Mouse (Mus musculus) telencephalon, adult 2 months (tissue): ENCODE measurements around the gene Ptprn2.

Source experiments
- DNase-seq: peaks from one replicate; pipeline ENCODE4 v3.0.0-alpha.2; 2011; ENCODE audit warnings: low read depth, low spot score

The Ptprn2 gene

DNA sequence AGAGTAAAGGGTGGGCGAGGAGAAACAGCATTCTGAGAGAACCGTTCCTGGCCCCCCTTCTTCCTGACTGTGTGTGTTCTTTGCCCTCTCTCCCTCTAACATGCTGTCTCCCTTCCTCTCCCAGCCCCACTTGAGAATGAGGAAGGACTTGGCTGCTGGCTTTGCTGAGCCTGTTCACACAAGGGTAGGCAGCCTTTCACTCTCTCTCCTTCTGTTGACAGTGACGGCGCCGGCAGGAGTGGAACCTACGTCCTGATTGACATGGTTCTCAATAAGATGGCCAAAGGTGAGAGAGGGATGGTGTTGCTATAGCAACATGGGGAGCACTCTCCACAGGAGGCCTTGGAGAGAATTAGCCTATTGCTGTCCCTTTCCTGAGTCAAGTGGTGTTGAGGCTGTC lies 769.8 kb downstream of the Ptprn2 start:
- DNase-seq: no peak

DNA sequence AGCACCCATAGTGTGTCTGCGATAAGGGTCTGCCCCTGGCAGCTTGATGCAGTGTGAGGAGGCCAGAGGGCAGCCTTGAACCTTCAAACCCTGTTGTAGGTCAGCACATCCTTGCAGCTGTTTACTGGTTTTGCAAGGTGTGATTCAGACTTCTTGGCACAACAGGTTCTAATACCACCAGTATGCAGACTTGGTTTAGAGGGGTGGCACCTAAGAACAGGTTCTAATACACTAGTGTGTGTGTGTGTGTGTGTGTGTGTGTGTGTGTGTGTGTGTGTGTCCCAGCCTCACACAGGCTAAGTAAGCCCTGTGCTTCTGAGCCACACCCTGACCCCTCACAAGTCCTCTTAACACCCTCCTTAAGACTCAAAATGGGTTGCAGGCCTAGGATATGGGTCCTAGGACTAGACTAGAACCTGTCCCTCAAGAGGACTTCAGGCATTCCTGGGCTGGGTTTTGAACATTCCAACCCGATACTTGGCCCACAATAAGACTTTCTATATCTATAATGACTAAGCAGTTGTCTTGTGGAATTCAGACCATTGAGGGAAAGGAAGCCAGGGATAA lies 770.3 kb downstream of the Ptprn2 start:
- DNase-seq: no peak

DNA sequence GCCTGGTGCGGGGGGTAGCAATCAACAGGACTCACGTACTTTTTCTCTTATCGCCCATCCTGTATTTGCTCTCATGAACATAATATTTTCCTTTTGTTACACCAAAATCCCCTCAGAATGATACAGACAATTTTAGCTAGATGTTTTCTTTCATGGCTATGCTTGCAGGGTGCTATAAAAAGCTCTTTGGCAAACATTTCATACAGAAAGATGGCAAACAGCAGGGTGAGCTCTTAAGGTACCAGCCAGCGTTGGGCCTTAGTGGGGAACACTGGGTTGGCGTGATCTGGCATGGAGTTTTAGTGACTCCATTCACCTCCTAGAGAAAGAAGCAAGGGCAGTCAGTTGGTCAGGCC lies 771.3 kb downstream of the Ptprn2 start:
- no peak for DNase-seq

DNA sequence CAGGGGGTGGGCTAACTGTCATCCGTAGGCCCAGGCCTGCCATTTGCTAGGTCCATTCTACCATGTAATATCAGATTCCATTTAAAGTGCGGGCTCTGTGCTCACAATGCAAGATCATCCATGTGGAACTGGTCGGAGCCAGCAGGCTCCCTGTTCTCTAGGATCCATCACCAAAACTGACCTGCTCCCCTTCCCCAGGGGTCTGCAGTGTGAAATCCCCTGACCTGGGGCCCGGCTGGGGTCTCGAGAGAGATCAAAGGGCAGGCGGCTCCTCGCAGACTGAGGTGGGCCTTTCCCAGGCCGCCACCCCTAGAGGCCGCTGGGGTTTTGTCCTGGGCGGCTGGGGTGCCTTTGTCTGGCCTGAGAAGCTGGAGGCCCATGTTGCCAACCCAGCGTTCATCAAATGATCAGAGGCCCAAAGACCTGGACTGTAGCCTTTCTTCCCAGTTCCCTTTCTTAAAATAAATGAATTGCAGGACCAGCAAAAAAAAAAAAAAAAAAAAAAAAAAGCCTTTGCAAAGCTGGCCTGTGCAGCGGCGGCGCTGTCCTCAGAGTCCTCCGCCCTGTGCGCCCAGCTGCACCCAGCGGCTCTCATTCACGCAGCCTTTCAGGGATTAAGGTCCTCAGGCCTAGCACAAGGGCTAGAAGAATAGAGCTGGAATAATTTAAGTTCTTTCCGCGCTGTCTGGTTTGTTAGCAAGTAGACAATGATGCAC lies 771.8 kb downstream of the Ptprn2 start:
- no peak for DNase-seq

DNA sequence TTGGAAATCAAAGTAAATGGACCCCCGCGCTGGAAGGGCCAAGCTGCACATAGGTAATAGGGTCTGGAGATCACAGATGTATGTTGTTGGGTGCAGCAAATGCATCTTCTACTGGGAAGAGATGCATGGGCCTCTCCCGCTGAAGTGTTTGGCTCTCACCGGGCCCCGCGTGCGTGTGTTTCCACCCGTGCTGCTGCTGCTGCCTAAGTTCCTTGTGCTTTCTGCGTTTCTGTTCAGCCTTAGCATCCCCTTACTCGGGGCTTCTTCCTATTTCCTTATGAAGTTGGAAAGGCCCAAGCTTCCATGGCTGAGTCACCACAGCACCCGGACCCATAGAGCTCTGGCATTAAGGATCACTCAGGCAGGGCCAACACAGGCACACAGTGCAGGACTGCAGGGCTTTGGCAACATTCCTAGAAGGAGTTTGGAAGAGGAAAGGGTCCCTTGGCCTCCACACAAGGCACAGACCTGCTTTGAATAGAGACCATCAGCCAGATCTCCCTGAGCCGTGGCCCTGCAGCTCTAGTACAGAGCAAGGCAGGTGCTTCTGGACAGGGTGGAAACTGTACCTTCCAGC lies 772.5 kb downstream of the Ptprn2 start:
- DNase-seq: no peak

DNA sequence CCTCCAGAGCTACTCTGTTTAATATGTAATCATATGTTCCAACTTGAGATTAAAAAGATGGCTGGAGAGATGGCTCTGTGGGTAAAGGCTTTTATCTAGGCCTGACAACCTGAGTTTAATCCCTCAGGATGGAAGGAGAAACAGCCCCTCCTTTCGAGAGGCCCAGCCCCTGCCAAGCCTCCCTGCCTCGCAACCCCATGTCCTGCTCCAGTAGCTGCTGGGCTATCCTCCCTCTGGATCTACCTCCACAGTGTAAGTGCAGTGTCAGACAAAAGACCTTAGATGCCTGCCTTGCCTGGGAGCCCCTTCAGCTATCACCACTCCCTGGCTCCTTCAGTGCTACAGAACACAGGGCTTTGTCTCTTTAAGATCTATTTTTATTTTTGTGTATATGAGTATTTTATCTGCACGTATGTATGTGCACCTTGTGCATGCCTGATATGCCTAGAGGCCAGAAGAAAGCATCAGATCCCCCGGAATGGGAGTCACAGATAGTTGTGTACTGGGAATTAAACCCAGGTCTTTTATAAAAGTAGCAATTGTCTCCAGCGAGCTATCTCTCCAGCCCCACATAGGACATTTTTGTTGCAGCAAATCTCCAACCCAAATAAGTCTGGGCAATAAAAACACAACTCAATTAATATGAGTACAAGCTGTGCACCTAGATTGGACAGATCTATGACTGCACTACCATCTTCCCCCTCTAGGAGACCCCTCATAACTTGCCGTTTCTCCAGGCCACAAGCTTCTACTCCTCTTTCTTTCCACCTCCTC lies 775.1 kb downstream of the Ptprn2 start:
- DNase-seq: no peak

DNA sequence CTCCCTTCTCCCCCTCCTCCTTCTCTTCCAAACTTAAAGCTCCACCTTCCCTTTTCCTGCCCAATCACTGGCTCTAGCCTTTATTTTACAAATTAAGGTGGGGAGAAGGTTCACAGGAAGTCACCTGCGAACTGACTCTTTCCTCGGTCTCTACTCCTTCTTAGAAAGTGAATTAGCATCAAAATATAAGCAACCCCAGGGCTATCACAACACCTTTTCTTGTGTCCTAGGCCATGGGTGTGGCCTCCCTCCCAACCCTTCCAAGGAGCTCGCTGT lies 775.6 kb downstream of the Ptprn2 start:
- no peak for DNase-seq

DNA sequence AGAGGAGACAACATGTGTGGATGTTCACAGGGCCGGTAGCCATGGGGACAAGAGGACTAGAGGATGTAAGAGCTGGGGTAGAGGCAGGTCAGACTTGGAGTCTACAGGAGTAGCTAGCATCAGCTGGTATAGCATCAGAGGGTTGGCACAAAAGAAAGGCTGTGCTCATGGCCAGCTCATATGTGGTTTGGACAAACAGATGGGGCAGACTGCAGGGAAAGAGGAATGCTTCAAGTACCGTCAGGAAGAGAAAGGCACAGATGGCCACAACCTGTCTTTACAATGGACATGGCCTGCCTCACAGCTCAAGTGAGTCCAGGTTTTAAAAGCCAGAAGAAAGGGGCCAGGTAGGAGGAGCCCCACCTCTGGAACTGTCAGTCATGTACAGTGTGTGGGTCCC lies 776.5 kb downstream of the Ptprn2 start:
- DNase-seq: no peak

DNA sequence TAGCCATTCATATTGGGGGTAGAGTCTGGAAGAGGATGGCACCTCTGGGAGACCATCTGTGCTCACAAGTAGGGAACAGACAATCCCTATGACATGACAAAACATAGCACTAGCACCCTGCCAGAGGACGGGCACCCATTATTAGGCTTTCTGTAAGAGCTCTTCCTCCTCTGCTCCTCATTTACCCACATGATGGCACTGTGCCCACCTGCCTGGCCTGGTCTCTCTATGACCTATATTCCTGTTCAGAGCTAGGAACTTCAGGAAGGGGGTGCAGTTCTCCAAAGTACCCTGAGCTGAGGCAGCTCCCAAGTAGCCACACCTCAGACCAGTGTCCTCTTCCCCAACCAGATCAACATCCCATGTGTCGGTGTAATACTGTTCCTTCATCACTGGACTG lies 777.6 kb downstream of the Ptprn2 start:
- no peak for DNase-seq

DNA sequence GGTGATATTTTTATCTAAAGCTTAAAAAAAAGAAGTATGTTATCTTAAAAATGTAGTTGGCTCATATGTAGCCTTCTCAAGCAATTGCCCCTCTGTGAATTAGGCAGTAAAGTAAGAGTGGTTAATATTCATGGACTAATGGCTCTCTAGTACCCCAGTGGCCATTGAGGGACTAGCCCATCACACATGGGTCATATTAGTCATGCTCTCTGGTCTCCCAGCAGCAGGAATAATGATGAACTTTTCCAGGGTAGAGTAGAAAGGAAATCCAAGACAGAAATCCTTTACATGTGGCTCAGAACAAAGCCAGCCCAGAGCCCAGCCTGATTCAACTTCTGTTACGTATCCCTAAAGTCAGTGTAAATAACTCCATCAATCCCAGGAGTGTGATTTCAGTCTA lies 779.7 kb downstream of the Ptprn2 start:
- no peak for DNase-seq

DNA sequence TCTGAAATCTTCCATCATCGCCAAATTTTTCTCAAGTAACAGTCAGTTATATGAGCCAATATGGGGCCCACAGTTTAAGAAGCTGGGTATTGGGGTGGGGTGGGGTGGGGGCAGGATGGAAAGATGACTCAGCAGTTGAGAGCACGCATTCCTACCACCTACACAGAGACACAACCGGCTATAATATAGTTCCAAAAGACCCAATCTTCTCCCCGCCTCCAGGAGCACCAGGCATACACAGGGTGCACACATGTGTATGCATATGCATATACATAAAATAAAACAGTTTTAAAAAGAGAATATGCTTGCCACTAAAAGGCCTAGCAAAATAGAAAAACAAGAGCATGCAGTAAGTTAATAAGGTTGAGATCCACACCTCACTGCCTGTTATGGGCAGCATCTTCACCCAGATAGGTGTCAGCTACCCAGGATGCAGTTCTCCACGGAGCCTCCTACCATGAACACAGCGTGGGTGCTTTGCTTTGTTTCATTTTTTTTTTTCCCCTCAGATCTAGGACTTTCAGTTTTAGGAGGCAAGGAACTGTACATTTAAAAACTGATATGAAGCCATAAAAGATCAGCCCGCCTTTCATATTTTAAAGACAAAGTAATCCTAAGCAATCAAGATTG lies 783.1 kb downstream of the Ptprn2 start:
- DNase-seq: peak; percentile 52

DNA sequence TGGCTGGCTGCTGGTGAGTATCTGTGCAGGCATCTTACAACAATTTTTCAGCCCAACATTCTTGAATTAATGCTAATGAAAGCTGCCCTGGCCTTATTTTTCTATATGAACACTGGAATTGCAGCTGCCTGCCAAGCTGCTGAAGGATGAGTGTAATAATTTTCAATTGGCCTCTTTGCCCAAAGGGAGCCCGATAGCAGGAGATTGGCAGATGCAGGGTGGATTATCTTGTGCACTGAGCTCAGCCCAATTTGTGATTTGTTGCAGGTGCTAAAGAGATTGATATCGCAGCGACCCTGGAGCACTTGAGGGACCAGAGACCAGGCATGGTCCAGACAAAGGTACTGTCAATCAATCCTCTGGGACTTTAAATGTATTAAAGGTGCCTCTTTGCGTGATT lies 783.8 kb downstream of the Ptprn2 start:
- DNase-seq: no peak

DNA sequence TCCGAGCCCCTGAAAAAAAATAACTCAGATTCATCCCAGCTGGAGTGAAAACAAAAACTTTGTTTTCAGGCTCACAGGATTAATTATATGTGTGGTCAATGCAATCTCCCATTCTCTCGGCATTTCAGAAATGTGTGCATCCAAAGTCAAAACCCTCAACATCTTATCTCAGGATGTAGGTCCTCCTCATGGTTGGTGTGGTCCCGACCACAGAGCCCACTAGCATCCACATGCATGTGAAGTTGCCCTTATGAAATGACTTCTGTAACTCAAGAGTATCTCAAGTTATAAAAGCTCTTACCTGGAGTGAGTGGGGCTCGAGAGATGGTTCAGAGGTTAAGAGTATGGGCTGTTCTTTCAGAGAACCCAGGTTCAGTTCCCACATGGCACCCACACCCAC lies 784.7 kb downstream of the Ptprn2 start:
- no peak for DNase-seq

DNA sequence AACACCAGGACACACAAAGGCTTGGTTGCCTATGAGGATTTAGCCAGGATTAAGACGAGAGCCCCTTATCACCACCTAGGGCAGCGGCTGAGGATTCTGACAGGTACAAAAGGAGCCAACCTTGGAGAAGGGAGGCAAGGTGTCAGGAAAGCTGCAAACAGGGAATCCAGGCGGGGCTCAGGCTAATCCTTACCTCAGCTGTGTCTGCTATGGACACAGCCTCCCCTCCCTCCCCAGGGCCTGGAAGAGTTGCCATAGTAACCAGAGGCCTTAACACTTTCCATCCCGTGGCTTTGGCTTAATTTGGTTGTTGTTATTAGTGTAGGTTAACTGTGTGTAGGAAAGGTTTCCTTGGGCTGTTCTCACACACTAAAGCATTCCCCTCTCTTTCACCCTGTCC lies 787.6 kb downstream of the Ptprn2 start:
- DNase-seq: no peak

DNA sequence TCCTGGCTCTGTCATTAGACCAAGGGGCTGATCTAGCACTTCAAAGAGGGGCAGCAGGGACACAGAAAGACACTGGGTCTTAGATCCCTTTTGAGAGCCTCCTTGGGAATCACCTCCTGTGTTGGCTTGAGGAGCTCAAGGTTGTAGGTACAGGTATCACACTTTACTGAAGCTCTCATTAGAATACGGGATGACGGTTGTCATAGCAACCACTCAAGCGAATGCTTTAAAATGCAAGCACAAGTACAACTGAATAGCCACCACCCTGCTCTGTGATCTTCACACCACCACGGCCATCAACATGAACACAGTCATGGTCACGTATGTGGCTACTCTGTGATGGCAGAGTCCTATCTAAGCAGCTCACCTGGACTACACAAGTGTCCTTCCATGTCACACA lies 789.1 kb downstream of the Ptprn2 start:
- no peak for DNase-seq

DNA sequence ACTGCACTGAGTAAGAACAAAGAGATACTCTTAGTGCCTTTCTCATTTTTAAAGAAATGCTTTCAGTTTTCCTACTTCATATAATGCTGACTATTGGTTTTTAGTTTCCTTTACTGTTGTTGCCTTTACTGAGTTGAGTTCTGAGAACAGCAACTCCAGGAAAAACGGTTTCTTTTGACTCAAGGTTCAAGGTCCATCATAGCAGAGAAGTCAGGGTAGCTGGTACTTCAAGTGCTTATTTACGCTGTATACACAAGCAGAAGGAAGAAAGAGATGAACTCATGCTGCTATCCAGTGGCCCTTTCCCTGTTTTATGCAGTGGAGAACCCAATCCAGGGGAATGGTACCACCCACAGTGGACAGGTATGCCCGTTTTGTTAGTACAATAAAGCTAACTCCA lies 795.3 kb downstream of the Ptprn2 start:
- no peak for DNase-seq

DNA sequence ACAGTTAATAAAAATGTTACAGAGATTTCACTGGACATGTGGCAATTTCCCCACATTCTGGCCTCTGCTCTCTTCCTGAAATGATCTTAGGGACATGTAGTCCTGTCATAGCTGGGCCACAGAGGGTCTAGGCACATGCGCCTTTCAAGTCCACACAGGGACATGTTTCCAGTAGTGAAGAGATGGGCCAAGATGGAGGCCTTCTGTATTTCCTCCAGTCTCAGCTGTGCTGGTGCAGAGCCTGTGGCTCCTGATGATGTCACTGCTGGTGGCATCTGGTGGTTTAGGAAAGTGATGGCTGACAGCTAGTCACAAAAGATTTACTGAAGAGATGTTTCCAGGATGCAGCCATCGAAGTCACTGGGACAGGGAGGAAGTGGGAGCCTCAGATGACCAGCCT lies 797.1 kb downstream of the Ptprn2 start:
- no peak for DNase-seq

DNA sequence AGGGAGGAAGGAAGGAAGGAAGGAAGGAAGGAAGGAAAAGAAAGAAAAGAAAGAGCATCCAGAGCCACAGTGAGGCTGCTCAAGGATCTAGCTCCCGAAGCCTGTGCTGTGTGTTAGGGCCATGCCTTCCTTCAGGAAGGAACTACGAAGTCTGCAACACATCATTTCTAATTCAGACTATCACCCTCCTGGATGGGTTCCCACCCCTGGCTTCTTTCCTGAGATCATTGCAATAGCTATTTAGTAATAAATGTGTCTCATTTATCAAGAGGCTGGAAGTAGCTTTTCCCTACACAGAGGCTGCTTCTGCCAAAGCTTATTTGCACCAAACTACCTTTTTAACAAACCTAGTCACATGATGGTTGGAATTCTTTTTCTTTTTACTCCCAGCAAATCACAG lies 801.9 kb downstream of the Ptprn2 start:
- DNase-seq: no peak

DNA sequence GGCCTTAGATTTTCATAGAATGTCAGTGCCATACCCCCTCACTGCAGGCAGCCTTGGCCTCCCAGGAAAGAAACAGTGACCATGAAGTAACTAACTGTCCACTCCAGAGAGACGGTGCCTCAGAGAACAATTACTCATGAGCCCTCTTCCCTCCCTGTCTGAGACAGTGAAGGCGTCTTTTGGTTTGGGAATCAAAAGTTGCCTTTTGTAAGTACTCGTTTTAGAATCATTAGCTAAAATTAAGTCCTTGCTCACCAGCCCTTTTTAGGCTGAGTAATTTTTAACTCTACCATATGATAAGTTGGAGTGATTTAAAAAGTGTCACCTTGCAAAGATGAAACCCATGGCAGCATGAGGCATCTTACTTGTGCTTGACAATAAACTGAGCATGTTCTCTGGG lies 806.4 kb downstream of the Ptprn2 start:
- DNase-seq: peak; percentile 59

DNA sequence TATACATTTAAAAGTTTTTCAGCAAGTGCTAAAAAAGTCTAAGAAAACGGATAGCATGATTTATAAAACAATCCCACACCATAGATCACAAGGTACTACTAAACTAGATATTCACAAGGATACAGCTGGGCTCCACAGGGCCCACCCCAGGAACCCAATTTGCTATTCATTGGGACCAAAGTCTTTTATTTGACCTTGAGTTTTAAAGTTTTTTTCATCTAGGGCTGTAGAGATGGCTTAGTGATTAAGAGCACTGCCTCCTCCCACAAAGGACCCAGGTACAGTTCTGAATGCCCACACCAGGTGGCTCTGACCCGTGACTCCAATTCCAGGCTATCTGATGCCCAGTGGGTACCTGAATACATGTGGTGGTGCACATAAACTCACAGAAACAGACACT lies 811.3 kb downstream of the Ptprn2 start:
- no peak for DNase-seq

DNA sequence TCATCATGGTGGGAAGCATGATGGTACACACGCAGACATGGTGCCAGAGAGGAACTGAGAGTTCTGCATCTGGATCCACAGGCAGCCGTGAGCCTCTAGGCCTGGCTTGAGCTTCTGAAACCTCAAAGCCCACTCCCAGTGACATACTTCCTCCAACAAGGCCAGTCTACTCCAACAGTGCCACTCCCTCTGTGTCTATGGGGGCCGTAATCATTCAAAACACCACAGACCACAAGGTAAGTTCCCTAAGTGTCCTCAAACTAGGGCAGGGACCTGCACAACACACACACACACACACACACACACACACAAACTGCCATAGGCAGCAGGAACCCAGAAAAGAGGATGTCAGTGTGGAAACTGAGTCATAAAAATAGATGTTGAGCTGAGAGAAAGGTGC lies 813.6 kb downstream of the Ptprn2 start:
- DNase-seq: no peak

DNA sequence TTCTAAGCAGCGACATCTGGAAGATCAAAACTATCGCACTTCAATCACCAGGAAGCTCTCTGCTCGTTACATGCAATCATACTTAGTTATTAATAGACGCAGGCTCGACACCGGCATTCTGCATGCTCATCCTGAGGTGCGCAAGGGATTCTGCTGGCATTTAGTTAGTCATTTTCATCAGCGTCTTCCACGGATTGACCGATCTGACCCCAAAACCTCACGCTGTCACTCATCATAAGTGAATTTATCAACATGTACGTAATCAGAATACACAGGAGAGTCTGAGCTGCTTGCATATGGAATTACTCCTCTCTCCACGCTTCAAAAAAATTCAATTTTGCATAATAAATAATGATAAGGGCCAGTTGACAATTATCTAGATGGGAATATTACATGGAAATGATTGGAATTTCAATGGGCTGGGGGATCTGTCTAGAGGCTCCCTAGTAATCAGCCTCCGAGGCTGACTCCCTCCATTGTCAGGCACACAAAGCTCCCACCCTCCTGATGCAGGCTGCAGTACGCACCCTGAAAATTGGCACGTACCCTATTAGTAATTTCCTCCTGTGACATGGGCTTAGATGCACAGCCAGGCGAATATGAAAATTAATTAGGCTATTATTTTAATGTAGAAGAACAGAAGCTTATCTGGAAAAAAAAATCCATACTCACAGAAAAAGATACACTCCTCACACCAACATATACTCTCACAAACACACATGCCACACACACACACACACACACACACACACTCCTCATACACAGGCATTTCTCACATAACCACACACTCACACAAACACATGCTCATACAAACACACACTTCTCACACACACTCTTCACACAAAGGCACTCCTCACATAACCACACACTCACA lies 819.5 kb downstream of the Ptprn2 start:
- DNase-seq: no peak
